Mouse (Mus musculus) brain, embryonic 14.5 days (tissue): ENCODE data around the gene Grm4.

Source experiments
- CTCF ChIP-seq: fragments of 200-500 bp; IDR thresholded peaks from 2 replicates; pipeline ENCODE4 v1.5.1; 2012; ENCODE audit warnings: inconsistent platforms, mild to moderate bottlenecking, moderate library complexity, borderline replicate concordance; ENCODE audit not compliant: insufficient read depth, insufficient read length; ENCODE audit errors: extremely low read depth
- POLR2A ChIP-seq: fragments of 200-500 bp; IDR thresholded peaks from 2 replicates; pipeline ENCODE4 v1.6.1; 2012; ENCODE audit warnings: mild to moderate bottlenecking, inconsistent platforms, borderline replicate concordance; ENCODE audit not compliant: poor library complexity, insufficient read depth, insufficient read length, severe bottlenecking; ENCODE audit errors: extremely low read depth

DNA sequence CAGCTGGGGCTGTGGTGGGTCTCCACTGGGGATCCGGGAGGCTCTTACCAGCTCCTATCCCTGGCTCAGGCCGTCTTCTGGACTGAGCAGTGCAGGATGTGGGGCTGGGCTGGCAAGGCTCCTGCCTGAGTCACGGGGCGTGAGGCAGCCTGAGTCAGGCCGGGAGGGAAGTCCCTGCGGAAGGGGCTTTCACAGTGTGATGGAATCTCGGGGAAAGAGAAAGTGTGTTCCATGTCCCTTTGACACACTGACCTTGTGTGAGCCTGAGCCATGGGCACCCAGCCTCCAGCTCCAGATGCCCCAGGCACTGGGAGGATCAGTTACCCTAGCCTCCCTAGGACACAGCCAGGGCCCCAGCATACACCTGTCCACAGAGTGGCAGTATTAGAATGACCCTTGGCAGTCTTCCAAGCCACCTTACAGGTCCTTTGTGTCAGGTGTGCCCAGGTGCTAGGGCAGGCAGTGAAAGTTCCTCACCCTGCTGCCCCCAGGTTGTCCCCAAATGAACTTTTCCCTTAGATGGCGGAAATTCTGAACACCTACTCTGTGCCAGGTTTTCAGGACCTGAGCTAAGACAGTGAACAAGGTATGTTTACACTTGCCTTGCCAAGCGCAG is 26.2 kb upstream of the Grm4 start:
- TF ChIP-seq CTCF: no peak
- TF ChIP-seq POLR2A: no peak
